Mouse (Mus musculus) liver, adult 2 months (tissue): Measurements from ENCODE around the gene Cish.

Experiments
- CTCF ChIP-seq: fragments of 200-500 bp; IDR thresholded peaks from 2 replicates; pipeline ENCODE4 v1.5.1; 2011; ENCODE audit warnings: low read depth, low read length, control low read depth
- POLR2A ChIP-seq: fragments of 200-500 bp; IDR thresholded peaks from 2 replicates; pipeline ENCODE4 v1.6.1; 2011; ENCODE audit warnings: low read length, control low read depth; ENCODE audit not compliant: insufficient read depth; ENCODE audit errors: extremely low read depth

DNA sequence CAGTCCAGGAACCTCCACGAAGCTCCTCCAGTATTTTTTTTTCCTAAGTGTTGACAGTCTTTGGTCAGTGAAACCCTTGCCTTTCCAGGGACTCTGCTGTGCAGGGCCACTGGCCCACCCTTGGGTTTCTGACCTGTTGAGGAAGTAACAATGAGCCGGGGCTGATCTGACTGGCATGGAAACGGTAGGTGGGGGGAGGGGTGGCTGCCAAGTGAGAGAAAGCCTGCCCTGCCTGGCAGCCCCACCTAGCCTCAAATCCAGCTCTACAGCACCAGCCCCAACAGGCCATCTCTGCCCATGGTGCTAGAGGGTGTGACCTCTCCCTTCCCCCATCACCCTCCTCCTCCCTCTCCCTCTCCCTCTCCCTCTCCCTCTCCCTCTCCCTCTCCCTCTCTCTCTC, 10.8 kb upstream of the Cish start:
- no peak for TF ChIP-seq POLR2A
- no peak for TF ChIP-seq CTCF
